Mouse (Mus musculus): Measurements from ENCODE around the gene Pacsin1. TPM values are rescaled to one million over a fixed set of nuclear protein-coding genes. Genes with fewer than 3 reads are reported as not detected.

Gene Pacsin1
- polyA plus RNA-seq (2016; fragmentation: Nextera tagmentation; extraction: Ambion mirVana): 6.3 and 6.7 TPM in 2 replicates

DNA sequence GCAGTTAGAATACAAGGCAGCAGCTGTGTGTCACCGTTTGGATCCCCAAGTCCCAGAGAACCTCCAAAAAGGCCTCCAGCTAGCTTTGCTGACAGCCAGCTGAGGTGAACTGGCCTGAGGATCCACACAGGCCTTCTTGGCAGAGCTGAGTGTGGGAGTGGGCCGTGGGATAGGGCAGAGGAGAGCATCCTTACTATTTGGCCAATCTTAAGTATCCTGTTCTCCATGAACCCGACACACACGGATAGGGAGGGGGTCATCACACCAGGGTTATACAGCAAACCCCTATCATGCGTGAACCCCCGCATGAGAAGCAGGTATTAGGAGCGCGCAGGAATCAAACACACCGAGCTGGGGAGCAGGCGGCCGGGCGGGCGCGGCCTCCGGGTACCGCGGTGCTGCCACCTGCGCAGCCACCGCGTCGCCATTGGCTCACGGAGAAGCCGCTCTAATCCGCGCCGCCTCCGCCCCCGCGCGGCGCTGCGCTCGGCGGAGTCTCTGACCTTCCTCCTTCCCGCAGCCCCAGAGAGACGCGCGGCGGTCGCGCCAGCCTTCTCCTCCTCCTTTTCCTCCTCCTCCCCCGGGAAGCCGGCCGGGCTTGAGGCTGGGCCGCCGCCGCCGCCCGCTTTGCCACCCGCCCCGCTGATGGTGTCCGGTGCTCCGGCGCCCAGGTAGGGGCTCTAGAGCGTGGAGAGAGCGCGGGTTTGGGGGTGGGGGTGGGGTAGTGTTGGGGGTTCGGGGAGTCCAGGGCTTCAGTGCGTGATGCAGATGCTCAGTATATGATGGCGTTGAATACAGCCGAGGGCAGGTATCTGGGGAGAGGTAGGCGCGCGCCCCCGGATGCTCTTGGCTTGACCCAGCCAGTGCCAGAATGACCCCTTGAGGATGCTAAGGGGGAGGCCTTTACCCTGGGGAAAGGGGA is at the start of gene Pacsin1:
Gene Pacsin1 (plus strand): TSS at position 421 of the 922 bp plus-strand sequence.
- Histone ChIP-seq H3K27ac (replicated peaks) (0 out of 2 replicates have a peak within 1 kb of the TSS, but pooled peaks have one; percentile 8), H3K9ac (replicated peaks) (peak within 1 kb of the TSS; percentile 72), H3K4me1 (peaks cover 18% of the 10 kb centered on the region), H3K4me3 (peak within 1 kb of the TSS; percentile 58), H3K36me3 (no peaks in the 10 kb centered on the region), H3K9me3 (no peaks in the 10 kb centered on the region), H3K4me2 (replicated peaks) (peak within 1 kb of the TSS; percentile 94), H3K27me3 (peaks cover 55% of the 10 kb centered on the region)
- ATAC-seq (ENCODE audit: low FRiP score, low read depth): peak; percentile 63
- 3% methylated on average over 53 of the region's 65 CpGs for WGBS

- H3K4me2 ChIP-seq (replicated peaks): no peak overlapping the region
- H3K4me3 ChIP-seq: no peak overlapping the region
- WGBS: 94% methylated on average over 7 of the region's 7 CpGs
- H3K27me3 ChIP-seq: no peaks in the 10 kb centered on the region
- no peak for ATAC-seq (ENCODE audit: low FRiP score, low read depth)
- H3K36me3 ChIP-seq: peaks cover 5% of the 10 kb centered on the region
- H3K9ac ChIP-seq (replicated peaks): no peak overlapping the region
- H3K27ac ChIP-seq (replicated peaks): no peak overlapping the region
- H3K4me1 ChIP-seq: peaks cover 23% of the 10 kb centered on the region
- H3K9me3 ChIP-seq: no peaks in the 10 kb centered on the region
Measured at GRCm38 (mm10) chr17:27609576-27609975, 45.7 kb upstream of the Pacsin1 start.

DNA sequence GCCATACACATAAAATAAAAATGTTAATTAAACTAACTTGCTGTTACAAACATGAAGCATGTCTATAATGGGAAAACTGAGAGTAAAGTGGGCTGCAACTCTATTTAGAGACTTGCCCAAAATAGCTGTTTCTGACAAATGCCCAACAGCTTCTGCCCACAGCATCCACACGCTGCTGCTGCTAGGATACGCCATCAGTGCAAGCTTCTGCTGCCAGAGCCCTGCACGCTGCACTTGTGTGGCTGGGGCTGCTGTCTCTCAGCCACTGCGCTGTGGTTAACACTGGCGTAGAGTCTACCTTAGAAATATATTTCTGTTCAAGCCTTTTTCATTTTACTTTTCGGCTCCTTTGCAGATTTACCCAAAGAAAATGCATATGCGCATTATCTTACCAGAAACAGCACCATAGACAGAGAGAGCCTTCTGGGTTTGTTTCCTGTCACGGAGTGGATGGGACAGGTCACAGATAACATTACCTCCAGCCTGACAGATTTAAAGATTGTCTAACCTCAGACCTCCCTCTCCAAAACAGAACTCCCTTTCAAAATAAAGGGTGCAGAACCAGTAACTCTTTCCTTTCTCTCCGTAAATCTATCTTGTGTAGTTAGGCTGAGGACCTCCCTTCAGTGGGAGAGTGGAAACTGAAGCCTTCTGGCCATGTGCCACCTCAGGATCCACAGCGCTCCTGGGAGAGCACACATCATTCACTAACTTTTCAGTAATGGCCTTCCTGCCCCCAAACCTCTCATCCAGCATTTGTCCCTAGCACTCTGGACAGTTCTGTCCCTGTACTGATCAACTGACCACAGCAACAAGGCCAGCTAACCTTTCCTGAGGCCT is 44.4 kb upstream of the Pacsin1 start:
- Histone ChIP-seq H3K36me3 (peaks cover 5% of the 10 kb centered on the region), H3K4me2 (replicated peaks) (no peak overlapping the region), H3K27me3 (no peaks in the 10 kb centered on the region), H3K4me1 (peaks cover 25% of the 10 kb centered on the region), H3K9me3 (no peaks in the 10 kb centered on the region), H3K27ac (replicated peaks) (0 out of 2 replicates have a peak overlapping the region, but pooled peaks have one; percentile 4), H3K9ac (replicated peaks) (no peak overlapping the region), H3K4me3 (no peak overlapping the region)
- WGBS: 87% methylated on average over 10 of the region's 10 CpGs
- no peak for ATAC-seq (ENCODE audit: low FRiP score, low read depth)

GRCm38 (mm10) chr17:27611519-27611884 is 43.8 kb upstream of the Pacsin1 start:
- Histone ChIP-seq H3K27me3 (no peaks in the 10 kb centered on the region), H3K4me1 (peaks cover 21% of the 10 kb centered on the region), H3K4me3 (no peak overlapping the region), H3K36me3 (peaks cover 6% of the 10 kb centered on the region), H3K9ac (replicated peaks) (no peak overlapping the region), H3K9me3 (no peaks in the 10 kb centered on the region), H3K27ac (replicated peaks) (0 out of 2 replicates have a peak overlapping the region, but pooled peaks have one; percentile 4), H3K4me2 (replicated peaks) (no peak overlapping the region)
- 76% methylated on average over 3 of the region's 3 CpGs for WGBS
- ATAC-seq (ENCODE audit: low FRiP score, low read depth): no peak

DNA sequence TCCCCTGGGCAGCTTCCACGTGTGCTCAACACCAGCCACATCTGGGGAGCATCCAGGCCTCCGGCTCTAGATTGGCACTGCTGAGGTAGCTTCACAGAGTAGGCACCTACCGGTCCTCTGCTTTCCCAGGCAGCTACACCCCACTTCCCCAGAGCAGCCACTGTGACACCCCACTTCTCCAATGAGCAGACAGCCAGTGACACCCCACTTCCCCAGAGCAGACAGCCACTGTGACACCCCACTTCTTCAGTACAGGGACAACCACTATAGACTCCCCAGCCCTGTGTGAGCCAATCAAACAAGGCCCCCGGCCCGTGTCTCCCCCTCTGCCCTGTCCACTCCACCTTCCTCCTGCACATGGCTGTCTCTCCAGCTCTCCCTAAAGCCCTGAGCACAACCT is 43.3 kb upstream of the Pacsin1 start:
- Histone ChIP-seq H3K4me2 (replicated peaks) (no peak overlapping the region), H3K36me3 (peaks cover 11% of the 10 kb centered on the region), H3K9me3 (no peaks in the 10 kb centered on the region), H3K4me1 (peaks cover 21% of the 10 kb centered on the region), H3K27me3 (no peaks in the 10 kb centered on the region), H3K9ac (replicated peaks) (no peak overlapping the region), H3K27ac (replicated peaks) (0 out of 2 replicates have a peak overlapping the region, but pooled peaks have one; percentile 4), H3K4me3 (no peak overlapping the region)
- 84% methylated on average over 5 of the region's 5 CpGs for WGBS
- ATAC-seq (ENCODE audit: low FRiP score, low read depth): no peak

GRCm38 (mm10) chr17:27613016-27613415 is 42.3 kb upstream of the Pacsin1 start:
- no peak for ATAC-seq (ENCODE audit: low FRiP score, low read depth)
- H3K27ac ChIP-seq (replicated peaks): no peak overlapping the region
- 79% methylated on average over 4 of the region's 4 CpGs for WGBS
- no peak overlapping the region for H3K4me3 ChIP-seq
- peaks cover 21% of the 10 kb centered on the region for H3K4me1 ChIP-seq
- peaks cover 22% of the 10 kb centered on the region for H3K36me3 ChIP-seq
- no peak overlapping the region for H3K9ac ChIP-seq (replicated peaks)
- H3K9me3 ChIP-seq: peaks cover 6% of the 10 kb centered on the region; the same call in 1 of the 2 replicates
- H3K27me3 ChIP-seq: no peaks in the 10 kb centered on the region
- no peak overlapping the region for H3K4me2 ChIP-seq (replicated peaks)

DNA sequence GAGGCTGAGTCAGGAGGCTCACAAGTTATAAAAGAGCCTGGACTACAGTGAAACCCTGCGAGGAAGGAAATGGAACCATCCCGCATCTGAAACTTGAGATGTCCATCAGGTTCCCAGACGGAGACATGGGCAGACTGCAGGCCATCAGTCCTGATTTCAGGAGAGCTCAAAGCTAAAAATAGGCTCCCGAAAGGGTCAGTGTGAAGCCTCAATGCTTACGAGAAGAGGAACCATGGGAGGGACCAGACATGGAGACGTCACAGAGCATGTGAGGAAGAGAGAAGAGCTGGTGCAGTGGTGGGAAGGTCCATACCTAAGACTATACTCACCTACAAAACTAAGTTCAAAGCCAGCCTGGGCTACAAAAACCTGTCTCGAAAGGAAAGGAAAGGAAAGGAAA is 39.9 kb upstream of the Pacsin1 start:
- 87% methylated on average over 7 of the region's 7 CpGs for WGBS
- Histone ChIP-seq H3K4me1 (peaks cover 31% of the 10 kb centered on the region), H3K27me3 (no peaks in the 10 kb centered on the region), H3K4me3 (no peak overlapping the region), H3K27ac (replicated peaks) (no peak overlapping the region), H3K9me3 (peaks cover 9% of the 10 kb centered on the region; the same call in 1 of the 2 replicates), H3K9ac (replicated peaks) (no peak overlapping the region), H3K36me3 (peaks cover 23% of the 10 kb centered on the region), H3K4me2 (replicated peaks) (no peak overlapping the region)
- ATAC-seq (ENCODE audit: low FRiP score, low read depth): no peak

DNA sequence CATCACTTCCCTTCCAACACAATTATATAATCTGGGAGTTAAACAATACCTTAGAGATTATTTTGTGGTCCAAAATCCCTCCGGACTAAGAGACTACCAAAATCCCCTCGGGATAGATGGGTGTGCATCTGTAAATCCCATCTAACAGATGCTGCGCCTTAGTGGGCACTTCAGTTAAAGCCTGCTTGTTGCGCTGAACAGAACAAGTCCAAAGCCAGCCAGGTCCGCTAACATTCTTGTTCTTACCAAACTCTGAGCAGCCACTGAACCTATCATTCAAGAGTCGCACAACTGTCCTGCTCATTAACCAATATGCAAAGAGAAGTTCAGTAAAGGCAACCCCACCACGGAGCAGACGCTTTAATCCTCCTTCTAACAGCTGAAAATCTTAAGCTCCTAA is 34.1 kb upstream of the Pacsin1 start:
- Histone ChIP-seq H3K27ac (replicated peaks) (peak overlapping the region; percentile 98; the same call in 1 of the 2 replicates), H3K4me2 (replicated peaks) (peak overlapping the region; percentile 83), H3K4me1 (peaks cover 31% of the 10 kb centered on the region), H3K9ac (replicated peaks) (peak overlapping the region; percentile 99), H3K4me3 (peak overlapping the region; percentile 96), H3K36me3 (peaks cover 23% of the 10 kb centered on the region), H3K27me3 (no peaks in the 10 kb centered on the region), H3K9me3 (peaks cover 9% of the 10 kb centered on the region; the same call in 1 of the 2 replicates)
- 36% methylated on average over 8 of the region's 8 CpGs for WGBS
- ATAC-seq (ENCODE audit: low FRiP score, low read depth): no peak

DNA sequence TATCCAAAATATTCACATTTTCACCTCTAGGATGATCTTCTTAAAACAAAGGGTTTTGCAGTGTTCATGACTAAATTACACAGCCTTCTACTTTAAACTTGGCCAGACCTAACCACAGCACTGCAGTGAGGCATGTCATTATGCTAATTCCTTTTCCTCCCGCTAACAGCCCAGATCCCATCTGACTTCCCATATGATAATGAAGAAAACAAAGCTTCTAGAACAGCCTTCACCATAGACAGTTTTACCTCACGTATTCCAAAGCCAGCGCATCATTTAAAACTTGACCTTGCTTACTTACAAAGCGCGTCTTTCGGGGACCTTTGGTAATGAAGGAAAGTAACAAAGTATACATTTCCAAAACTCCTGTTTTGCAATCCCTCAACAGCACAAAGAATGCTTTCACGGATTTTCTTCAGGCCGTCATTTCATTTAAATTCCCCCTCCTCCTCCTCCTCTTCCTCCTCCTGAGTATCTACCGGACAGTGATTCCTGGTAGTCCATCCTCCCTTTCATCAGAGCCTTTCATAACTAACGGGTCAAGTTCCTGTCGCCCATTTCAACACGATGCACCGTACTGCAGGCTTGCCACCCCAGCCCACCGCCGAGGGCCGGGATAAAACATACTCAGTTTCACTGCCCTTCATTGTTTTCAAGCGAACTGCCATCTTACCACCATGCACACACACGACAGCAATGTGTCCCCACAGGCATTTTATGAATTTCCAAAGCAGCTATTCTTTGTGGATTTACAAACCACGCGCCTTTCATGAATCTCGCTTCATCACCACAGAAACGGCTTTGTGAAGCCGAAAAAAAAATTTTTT is 33.4 kb upstream of the Pacsin1 start:
- WGBS: 3% methylated on average over 23 of the region's 23 CpGs
- H3K27ac ChIP-seq (replicated peaks): peak overlapping the region; percentile 98
- peaks cover 18% of the 10 kb centered on the region for H3K36me3 ChIP-seq
- H3K9me3 ChIP-seq: peaks cover 9% of the 10 kb centered on the region; the same call in 1 of the 2 replicates
- H3K4me1 ChIP-seq: peaks cover 37% of the 10 kb centered on the region
- H3K4me2 ChIP-seq (replicated peaks): peak overlapping the region; percentile 83
- ATAC-seq (ENCODE audit: low FRiP score, low read depth): 0 out of 2 replicates have a peak, but pooled peaks have one; percentile 31
- H3K27me3 ChIP-seq: no peaks in the 10 kb centered on the region
- H3K4me3 ChIP-seq: peak overlapping the region; percentile 96
- peak overlapping the region; percentile 99 for H3K9ac ChIP-seq (replicated peaks)

GRCm38 (mm10) chr17:27622611-27623359 is 32.5 kb upstream of the Pacsin1 start:
- WGBS: under 1% methylated on average over 58 of the region's 80 CpGs
- Histone ChIP-seq H3K9me3 (peaks cover 6% of the 10 kb centered on the region; the same call in 1 of the 2 replicates), H3K4me1 (peaks cover 38% of the 10 kb centered on the region), H3K4me3 (peak overlapping the region; percentile 96), H3K27me3 (no peaks in the 10 kb centered on the region), H3K9ac (replicated peaks) (peak overlapping the region; percentile 99), H3K27ac (replicated peaks) (peak overlapping the region; percentile 98), H3K36me3 (peaks cover 9% of the 10 kb centered on the region), H3K4me2 (replicated peaks) (peak overlapping the region; percentile 83)
- ATAC-seq (ENCODE audit: low FRiP score, low read depth): peak; percentile 48

All from midbrain, embryonic 12.5 days (tissue).